Mouse (Mus musculus): ENCODE data around the gene Gm49355.

Gene Gm49355

GRCm38 (mm10) chr14:12342458-12343131, 58.8 kb downstream of the Gm49355 start:
- in situ Hi-C loops (cut with MseI, MboI): no loop called here

GRCm38 (mm10) chr14:12343451-12343941, 59.7 kb downstream of the Gm49355 start:
- in situ Hi-C loops (cut with MseI, MboI): no loop called here

DNA sequence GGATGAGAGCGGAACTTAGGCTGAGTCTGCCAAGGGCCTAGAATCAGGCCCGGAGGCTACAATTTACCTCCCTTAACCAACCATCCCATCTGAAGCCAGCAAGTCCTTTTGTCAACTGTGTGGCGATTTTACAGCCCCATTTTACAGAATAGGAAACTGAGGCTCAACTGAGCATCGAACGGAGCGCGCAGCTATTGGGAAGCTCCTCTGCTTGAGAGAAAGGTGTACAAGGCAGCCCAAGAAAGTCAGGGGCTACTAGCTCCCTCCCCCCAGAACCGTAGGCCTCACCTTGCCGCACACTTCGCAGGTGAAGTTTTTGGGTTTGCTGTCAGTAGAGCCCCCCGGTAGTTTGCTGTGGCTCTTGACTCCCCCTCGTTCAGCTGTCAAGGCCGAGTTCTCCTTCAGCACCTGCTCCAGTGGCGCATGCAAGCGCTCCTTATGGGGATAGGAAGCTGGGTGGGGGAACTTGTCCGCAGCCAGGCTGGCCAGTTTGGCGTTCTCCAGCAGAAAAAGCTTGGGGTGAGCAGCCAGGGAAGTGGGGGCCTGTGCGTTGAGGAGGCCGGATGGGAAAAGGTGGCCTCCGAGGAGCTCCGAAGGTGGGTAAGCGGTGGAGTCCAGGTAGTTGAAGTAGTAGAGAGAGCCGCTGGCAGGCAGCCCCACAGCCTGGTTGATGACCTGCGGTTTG, 60.4 kb downstream of the Gm49355 start:
- in situ Hi-C loops (cut with MseI, MboI): no loop called here

DNA sequence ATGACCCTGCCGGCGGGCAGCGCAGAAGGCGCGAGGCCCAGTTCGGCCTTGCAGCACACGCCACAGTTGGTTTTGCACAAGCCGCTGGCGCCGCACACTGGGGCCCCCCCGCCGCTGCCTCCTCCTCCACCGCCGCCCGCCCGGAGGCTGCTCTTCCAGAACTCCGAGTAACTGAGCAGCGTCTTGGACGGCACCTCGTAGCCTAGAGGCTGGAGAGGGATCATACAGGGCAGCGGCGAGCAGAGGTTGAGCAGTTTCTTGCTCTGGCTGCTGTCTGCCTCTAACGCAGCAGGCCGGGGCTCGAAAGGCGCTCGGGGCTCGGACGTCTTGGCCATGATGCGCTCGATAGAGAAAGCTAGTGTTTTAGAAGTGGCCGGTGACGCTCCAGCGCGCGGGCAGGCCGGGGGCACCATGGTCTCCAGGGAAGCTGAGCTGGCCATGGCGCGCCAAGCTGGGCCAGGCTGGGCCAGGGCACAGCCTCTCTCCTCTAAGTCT, 61.0 kb downstream of the Gm49355 start:
- in situ Hi-C loops (cut with MseI, MboI): no loop called here

DNA sequence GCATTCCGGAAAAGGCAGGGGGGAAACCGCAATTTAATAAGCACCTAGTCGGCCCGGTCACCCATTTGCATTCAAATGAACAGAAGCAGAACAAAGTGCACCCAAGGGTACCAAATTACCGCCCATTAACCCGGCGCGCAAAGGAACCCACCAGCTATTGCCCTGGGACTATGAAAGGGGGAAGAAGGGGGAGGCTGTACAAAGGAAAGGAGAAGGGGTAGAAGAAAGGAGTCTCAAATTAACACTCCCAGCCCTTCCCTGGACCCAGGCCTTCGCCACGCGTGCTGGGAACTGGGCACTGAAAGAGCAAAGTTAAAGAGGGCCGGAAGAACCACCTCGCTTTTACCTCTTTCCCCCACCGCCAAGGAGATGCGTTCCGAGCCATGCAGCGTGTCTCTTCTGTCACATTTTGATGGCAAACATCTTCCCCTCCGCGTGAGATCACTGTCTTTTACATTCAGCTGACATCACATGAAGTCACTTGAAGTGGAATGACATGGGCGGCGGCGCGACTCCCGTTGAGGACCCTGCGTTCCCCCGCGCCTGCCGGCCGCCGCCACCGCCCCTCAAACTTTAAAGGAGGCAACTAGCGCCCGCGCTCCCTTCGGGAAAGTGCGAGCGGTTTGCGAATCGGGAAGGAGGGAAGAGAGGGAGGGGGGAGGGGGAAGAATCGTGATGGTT, 61.6 kb downstream of the Gm49355 start:
- in situ Hi-C loops (cut with MseI, MboI): no loop called here

DNA sequence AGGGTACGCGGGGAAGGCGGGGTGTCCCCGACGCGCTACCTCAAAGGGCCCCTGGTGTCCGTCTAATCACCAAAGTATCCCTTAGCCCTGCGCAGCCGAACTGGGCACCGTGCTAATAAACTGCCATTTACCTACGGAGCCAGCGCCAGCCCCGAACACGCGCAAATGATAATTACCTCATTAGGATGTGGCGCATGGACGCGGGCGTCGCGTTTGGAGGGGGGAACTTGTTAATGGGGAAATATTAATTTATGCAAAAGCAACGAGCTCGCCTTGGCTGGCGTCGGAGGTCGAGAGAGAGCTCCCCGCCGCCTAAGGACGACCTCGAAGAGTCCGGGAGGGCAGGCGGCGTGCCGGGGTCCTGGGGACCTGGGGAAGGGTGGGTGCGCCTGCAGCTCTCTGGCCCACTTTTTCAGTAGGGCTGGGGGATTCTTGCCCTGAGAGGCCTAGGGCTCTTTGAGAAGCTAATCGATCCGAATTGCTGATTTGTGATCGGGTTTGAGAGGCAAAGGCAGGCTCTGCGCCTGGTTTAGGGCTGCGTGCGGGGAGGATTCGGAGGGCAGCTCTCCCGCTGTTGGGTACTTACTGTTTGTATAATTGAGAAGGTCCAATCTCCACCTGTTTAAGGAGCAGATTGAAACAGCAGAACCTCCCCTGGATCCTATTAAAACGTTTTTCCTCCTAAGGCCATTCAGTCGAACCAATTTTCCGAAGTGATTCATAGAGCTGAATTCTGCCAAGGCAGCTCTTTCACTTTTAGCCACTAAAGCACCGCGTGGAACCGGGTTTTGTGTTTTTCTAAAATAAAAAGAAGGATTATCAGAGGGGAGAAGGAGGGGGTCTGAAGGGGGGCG, 62.5 kb downstream of the Gm49355 start:
- in situ Hi-C loops (cut with MseI, MboI): no loop called here

DNA sequence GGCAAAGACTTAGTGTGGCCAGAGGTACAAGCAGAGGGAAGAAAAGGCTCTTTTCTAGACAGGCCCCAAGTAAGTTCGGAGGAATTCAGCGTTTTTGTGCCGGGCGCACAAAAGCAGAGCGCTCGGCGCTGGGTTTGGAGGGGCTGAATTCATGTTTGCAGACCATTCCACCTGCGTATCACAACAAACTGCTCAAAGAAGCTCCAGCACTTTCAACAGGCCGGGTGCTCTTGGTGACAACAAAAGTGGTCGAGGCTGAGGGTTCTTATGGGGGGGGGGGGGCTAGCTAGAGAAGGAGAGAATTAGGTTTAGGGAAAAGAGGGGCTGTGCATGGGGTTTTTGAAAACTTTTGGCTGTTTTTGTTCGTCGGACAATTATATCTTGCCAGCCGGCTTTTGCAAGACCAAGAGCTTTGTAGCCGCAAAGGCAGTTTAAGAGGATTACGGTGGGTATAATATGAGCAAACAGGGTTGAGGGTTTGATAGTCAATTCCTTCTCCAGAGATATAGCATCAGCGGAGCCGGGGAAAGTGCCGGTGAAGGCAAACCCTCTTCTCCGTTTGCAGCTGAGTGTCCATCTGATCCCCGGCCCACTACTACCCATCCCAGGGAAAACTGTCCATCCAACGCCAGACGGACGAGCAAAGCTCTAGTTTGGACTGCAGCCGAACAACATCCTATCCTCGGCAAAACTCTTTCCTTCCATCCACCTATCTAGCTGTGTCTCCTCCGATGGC, 63.3 kb downstream of the Gm49355 start:
- in situ Hi-C loops (cut with MseI, MboI): no loop called here

GRCm38 (mm10) chr14:12348089-12348488, 64.3 kb downstream of the Gm49355 start, which contains the start of gene Fezf2:
Gene Fezf2 (minus strand): TSS chr14:12348189.
- in situ Hi-C loops (cut with MseI, MboI): no loop called here

DNA sequence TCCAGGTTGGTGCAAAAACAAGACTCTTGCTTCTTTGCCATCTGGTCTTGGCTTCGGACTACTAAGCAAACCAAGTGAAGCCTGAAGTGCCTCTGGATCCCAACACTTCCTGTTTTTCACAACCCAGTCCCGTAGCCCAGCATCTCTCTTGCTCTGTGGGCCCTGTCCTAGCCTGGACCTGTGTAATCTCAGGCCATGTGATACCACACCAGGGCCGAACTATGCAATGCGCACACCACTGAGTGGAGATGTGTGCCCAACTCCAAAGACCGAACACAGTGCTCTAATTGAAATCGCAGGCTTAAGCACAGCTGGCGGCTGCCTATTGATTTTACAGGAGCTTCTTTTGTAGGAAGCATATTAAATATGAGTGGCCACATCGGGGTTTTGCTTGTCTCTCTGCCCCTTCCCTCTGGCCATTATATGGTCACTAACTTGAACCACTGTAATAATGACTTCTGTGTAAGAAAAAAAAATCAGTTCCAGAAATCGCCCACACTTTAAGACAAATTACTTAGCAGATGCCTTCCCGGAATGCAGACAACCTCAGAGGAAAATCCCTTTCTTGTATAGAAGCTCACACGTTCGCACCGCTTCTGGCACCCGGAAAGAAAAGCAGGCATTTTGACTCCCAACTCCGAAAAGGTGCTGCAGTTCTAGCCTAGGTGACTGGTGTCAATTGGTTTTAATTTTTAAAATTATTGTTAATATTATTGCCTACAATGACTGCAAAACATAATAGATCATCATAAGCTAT, 65.7 kb downstream of the Gm49355 start:
- in situ Hi-C loops (cut with MseI, MboI): no loop called here

- in situ Hi-C loops (cut with MseI, MboI): no loop called here
Measured at GRCm38 (mm10) chr14:12350271-12350916, 66.6 kb downstream of the Gm49355 start.

Data from mouse trophoblast stem cell (cell line).